Mouse (Mus musculus) layer of hippocampus, adult 8-10 months (tissue): ENCODE data around the gene Cerk. TPM values are rescaled to one million over a fixed set of nuclear protein-coding genes. Genes with fewer than 3 reads are reported as not detected.
A peak's percentile ranks its signal among the peaks of the same experiment; 100 is the strongest.
"Not testable (repeated sequence)": the region's sequence is repeated elsewhere in the genome, so short reads cannot be mapped to it uniquely, and the experiment has no call there.

Experiments
- DNase-seq, 2 experiments: peaks; one replicate each; pipeline ENCODE4 v3.0.0; 2022; ENCODE audit warnings: low spot score in 2 of 2
- total RNA-seq, 4 experiments: library from RNA; stranded (reverse); gene quantifications; 2 replicates each; pipeline ENCODE4 v1.2.4; 2022

The Cerk gene
- total RNA-seq, 4 experiments from 2014 or later: 51.0 to 55.5 (median 52.0) TPM

- DNase-seq: no peak
These were observed 19.9 kb downstream of the Cerk start for GRCm38 (mm10) chr15:86165811-86166590.

GRCm38 (mm10) chr15:86164718-86165345, 21.1 kb downstream of the Cerk start:
- DNase-seq: no peak

GRCm38 (mm10) chr15:86161800-86162199, 24.1 kb downstream of the Cerk start:
- DNase-seq: not testable (repeated sequence)

GRCm38 (mm10) chr15:86160906-86161305, 25.0 kb downstream of the Cerk start:
- no peak for DNase-seq

- DNase-seq: no peak
These were observed 26.2 kb downstream of the Cerk start for GRCm38 (mm10) chr15:86159719-86160118.

GRCm38 (mm10) chr15:86159093-86159492, 26.8 kb downstream of the Cerk start:
- DNase-seq: no peak

GRCm38 (mm10) chr15:86156492-86156891, 29.4 kb downstream of the Cerk start:
- no peak for DNase-seq

- no peak for DNase-seq
These were observed 32.4 kb downstream of the Cerk start for GRCm38 (mm10) chr15:86153481-86153960.

GRCm38 (mm10) chr15:86150593-86150992, 35.3 kb downstream of the Cerk start:
- no peak for DNase-seq

GRCm38 (mm10) chr15:86146922-86147321, 39.0 kb downstream of the Cerk start:
- DNase-seq: no peak

- no peak for DNase-seq
These were observed 40.9 kb downstream of the Cerk start for GRCm38 (mm10) chr15:86145046-86145445.

GRCm38 (mm10) chr15:86144577-86144976, 41.4 kb downstream of the Cerk start:
- no peak for DNase-seq

GRCm38 (mm10) chr15:86140323-86140722, 45.6 kb downstream of the Cerk start:
- DNase-seq: peak in 1 of 2 experiments; percentile 54

- no peak for DNase-seq
These were observed 48.3 kb downstream of the Cerk start for GRCm38 (mm10) chr15:86137638-86138037.

- peak; percentile 76 to 90 for DNase-seq
These were observed 50.8 kb downstream of the Cerk start for GRCm38 (mm10) chr15:86134941-86135783.

GRCm38 (mm10) chr15:86130657-86131056, 55.3 kb downstream of the Cerk start:
- DNase-seq: no peak

GRCm38 (mm10) chr15:86129036-86129435, 56.9 kb downstream of the Cerk start:
- DNase-seq: no peak

GRCm38 (mm10) chr15:86124359-86124758, 61.6 kb downstream of the Cerk start:
- peak in 1 of 2 experiments; percentile 78 for DNase-seq

GRCm38 (mm10) chr15:86123409-86123808, 62.5 kb downstream of the Cerk start:
- DNase-seq: no peak

GRCm38 (mm10) chr15:86122261-86122949, 63.5 kb downstream of the Cerk start:
- no peak for DNase-seq

- DNase-seq: no peak
These were observed 66.8 kb downstream of the Cerk start for GRCm38 (mm10) chr15:86119186-86119585.
